Mouse (Mus musculus): ENCODE measurements around the gene Ptges. TPM values are rescaled to one million over a fixed set of nuclear protein-coding genes. Genes with fewer than 3 reads are reported as not detected.
A peak's percentile ranks its signal among the peaks of the same experiment; 100 is the strongest.

The Ptges gene
- polyA plus RNA-seq, 1 experiment: 3.9 TPM

- no peaks in the 10 kb centered on the region for H3K27me3 ChIP-seq (ENCODE audit: control insufficient read depth, insufficient read depth, low read length)
- H3K4me3 ChIP-seq (ENCODE audit: control insufficient read depth, low read depth, low read length): no peak overlapping the region
- H3K36me3 ChIP-seq (ENCODE audit: control insufficient read depth, insufficient read depth, low read length): no peaks in the 10 kb centered on the region
- no peak overlapping the region for H3K27ac ChIP-seq (ENCODE audit: control insufficient read depth, insufficient read depth, low read depth, low read length)
- TF ChIP-seq CTCF (IDR thresholded peaks at IDR 0.05; ENCODE audit: control insufficient read depth, insufficient read depth, insufficient replicate concordance, low read depth, low read length) (no peak), POLR2A (IDR thresholded peaks at IDR 0.05; ENCODE audit: control insufficient read depth, low read depth, low read length) (no peak)
- H3K4me1 ChIP-seq (ENCODE audit: control insufficient read depth, insufficient read depth, low read length): peaks cover 5% of the 10 kb centered on the region
Observed at GRCm38 (mm10) chr2:30865426-30865825, 64.2 kb downstream of the Ptges start.

- TF ChIP-seq CTCF (IDR thresholded peaks at IDR 0.05; ENCODE audit: control insufficient read depth, insufficient read depth, insufficient replicate concordance, low read depth, low read length) (no peak), POLR2A (IDR thresholded peaks at IDR 0.05; ENCODE audit: control insufficient read depth, low read depth, low read length) (no peak)
- Histone ChIP-seq H3K4me1 (ENCODE audit: control insufficient read depth, insufficient read depth, low read length) (peaks cover 5% of the 10 kb centered on the region), H3K36me3 (ENCODE audit: control insufficient read depth, insufficient read depth, low read length) (no peaks in the 10 kb centered on the region), H3K4me3 (ENCODE audit: control insufficient read depth, low read depth, low read length) (peak overlapping the region; percentile 12), H3K27ac (ENCODE audit: control insufficient read depth, insufficient read depth, low read depth, low read length) (no peak overlapping the region), H3K27me3 (ENCODE audit: control insufficient read depth, insufficient read depth, low read length) (no peaks in the 10 kb centered on the region)
Observed at GRCm38 (mm10) chr2:30864968-30865381, 64.7 kb downstream of the Ptges start.

- no peak overlapping the region for H3K27ac ChIP-seq (ENCODE audit: control insufficient read depth, insufficient read depth, low read depth, low read length)
- H3K27me3 ChIP-seq (ENCODE audit: control insufficient read depth, insufficient read depth, low read length): no peaks in the 10 kb centered on the region
- TF ChIP-seq CTCF (IDR thresholded peaks at IDR 0.05; ENCODE audit: control insufficient read depth, insufficient read depth, insufficient replicate concordance, low read depth, low read length): no peak
- no peak for TF ChIP-seq POLR2A (IDR thresholded peaks at IDR 0.05; ENCODE audit: control insufficient read depth, low read depth, low read length)
- peaks cover 5% of the 10 kb centered on the region for H3K4me1 ChIP-seq (ENCODE audit: control insufficient read depth, insufficient read depth, low read length)
- H3K4me3 ChIP-seq (ENCODE audit: control insufficient read depth, low read depth, low read length): no peak overlapping the region
- H3K36me3 ChIP-seq (ENCODE audit: control insufficient read depth, insufficient read depth, low read length): no peaks in the 10 kb centered on the region
Observed at GRCm38 (mm10) chr2:30863574-30863973, 66.1 kb downstream of the Ptges start.

DNA sequence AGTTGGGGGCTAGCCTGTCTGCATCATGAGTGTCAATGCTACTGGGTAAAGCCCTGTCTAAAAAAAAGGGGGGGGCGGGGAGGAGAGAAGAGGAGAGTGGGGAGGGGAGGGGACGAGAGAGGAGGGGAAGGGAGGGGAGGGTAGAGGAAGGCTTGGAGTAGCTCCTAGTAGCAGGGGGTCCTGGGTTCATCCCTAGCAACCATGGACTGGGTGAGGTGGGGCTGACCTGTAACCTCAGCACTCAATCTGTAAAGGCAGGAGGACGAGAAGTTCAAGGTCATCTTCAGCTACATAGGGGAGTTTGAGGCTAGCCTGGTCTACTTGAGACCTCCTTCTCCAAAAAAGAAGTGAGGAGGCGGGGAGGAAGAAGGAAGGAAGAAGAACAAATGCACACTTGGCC is 67.6 kb downstream of the Ptges start:
- TF ChIP-seq POLR2A (IDR thresholded peaks at IDR 0.05; ENCODE audit: control insufficient read depth, low read depth, low read length) (no peak), CTCF (IDR thresholded peaks at IDR 0.05; ENCODE audit: control insufficient read depth, insufficient read depth, insufficient replicate concordance, low read depth, low read length) (no peak)
- Histone ChIP-seq H3K27ac (ENCODE audit: control insufficient read depth, insufficient read depth, low read depth, low read length) (no peak overlapping the region), H3K27me3 (ENCODE audit: control insufficient read depth, insufficient read depth, low read length) (no peaks in the 10 kb centered on the region), H3K4me3 (ENCODE audit: control insufficient read depth, low read depth, low read length) (no peak overlapping the region), H3K36me3 (ENCODE audit: control insufficient read depth, insufficient read depth, low read length) (no peaks in the 10 kb centered on the region), H3K4me1 (ENCODE audit: control insufficient read depth, insufficient read depth, low read length) (peaks cover 5% of the 10 kb centered on the region)

GRCm38 (mm10) chr2:30859782-30860181 is 69.9 kb downstream of the Ptges start:
- Histone ChIP-seq H3K4me3 (ENCODE audit: control insufficient read depth, low read depth, low read length) (no peak overlapping the region), H3K4me1 (ENCODE audit: control insufficient read depth, insufficient read depth, low read length) (no peaks in the 10 kb centered on the region), H3K36me3 (ENCODE audit: control insufficient read depth, insufficient read depth, low read length) (no peaks in the 10 kb centered on the region), H3K27me3 (ENCODE audit: control insufficient read depth, insufficient read depth, low read length) (no peaks in the 10 kb centered on the region), H3K27ac (ENCODE audit: control insufficient read depth, insufficient read depth, low read depth, low read length) (no peak overlapping the region)
- no peak for TF ChIP-seq POLR2A (IDR thresholded peaks at IDR 0.05; ENCODE audit: control insufficient read depth, low read depth, low read length)
- no peak for TF ChIP-seq CTCF (IDR thresholded peaks at IDR 0.05; ENCODE audit: control insufficient read depth, insufficient read depth, insufficient replicate concordance, low read depth, low read length)

- Histone ChIP-seq H3K27ac (ENCODE audit: control insufficient read depth, insufficient read depth, low read depth, low read length) (no peak overlapping the region), H3K4me1 (ENCODE audit: control insufficient read depth, insufficient read depth, low read length) (no peaks in the 10 kb centered on the region)
- TF ChIP-seq POLR2A (IDR thresholded peaks at IDR 0.05; ENCODE audit: control insufficient read depth, low read depth, low read length): no peak
- no peak for TF ChIP-seq CTCF (IDR thresholded peaks at IDR 0.05; ENCODE audit: control insufficient read depth, insufficient read depth, insufficient replicate concordance, low read depth, low read length)
Observed at GRCm38 (mm10) chr2:30857076-30857475, 72.6 kb downstream of the Ptges start.

GRCm38 (mm10) chr2:30852771-30853313 is 76.8 kb downstream of the Ptges start:
- Histone ChIP-seq H3K27ac (ENCODE audit: control insufficient read depth, insufficient read depth, low read depth, low read length) (no peak overlapping the region), H3K4me3 (ENCODE audit: control insufficient read depth, low read depth, low read length) (no peak overlapping the region), H3K36me3 (ENCODE audit: control insufficient read depth, insufficient read depth, low read length) (no peaks in the 10 kb centered on the region), H3K4me1 (ENCODE audit: control insufficient read depth, insufficient read depth, low read length) (no peaks in the 10 kb centered on the region), H3K27me3 (ENCODE audit: control insufficient read depth, insufficient read depth, low read length) (no peaks in the 10 kb centered on the region)
- TF ChIP-seq CTCF (IDR thresholded peaks at IDR 0.05; ENCODE audit: control insufficient read depth, insufficient read depth, insufficient replicate concordance, low read depth, low read length): no peak
- TF ChIP-seq POLR2A (IDR thresholded peaks at IDR 0.05; ENCODE audit: control insufficient read depth, low read depth, low read length): no peak

More at GRCm38 (mm10) chr2:30857076-30857475, 72.6 kb downstream of the Ptges start:
- no peaks in the 10 kb centered on the region for H3K27me3 ChIP-seq (ENCODE audit: control insufficient read depth, insufficient read depth, low read length)
- H3K4me3 ChIP-seq (ENCODE audit: control insufficient read depth, low read depth, low read length): no peak overlapping the region
- no peaks in the 10 kb centered on the region for H3K36me3 ChIP-seq (ENCODE audit: control insufficient read depth, insufficient read depth, low read length)

Data from testis, adult 2 months (tissue).